Mouse (Mus musculus) kidney, adult 2 months (tissue): Measurements from ENCODE around the gene Stxbp1.

Experiments
- CTCF ChIP-seq: fragments of 200-500 bp; conservative IDR thresholded peaks from 2 replicates; pipeline ENCODE4 v1.5.1; 2011; ENCODE audit warnings: low read depth, mild to moderate bottlenecking, control low read depth, low read length, moderate library complexity, mixed read lengths; ENCODE audit not compliant: insufficient read depth, insufficient read length
- POLR2A ChIP-seq: fragments of 200-500 bp; IDR thresholded peaks from one replicate; pipeline ENCODE4 v1.6.1; 2011; ENCODE audit warnings: low read depth, low read length, control low read depth

- TF ChIP-seq CTCF (no peak), POLR2A (no peak)
These were observed 106.2 kb downstream of the Stxbp1 start, which contains the start of gene 6330409D20Rik for GRCm38 (mm10) chr2:32740916-32741272.
